Comparison of ENCODE assay signal across 8 mouse cellular contexts in the genomic region with DNA sequence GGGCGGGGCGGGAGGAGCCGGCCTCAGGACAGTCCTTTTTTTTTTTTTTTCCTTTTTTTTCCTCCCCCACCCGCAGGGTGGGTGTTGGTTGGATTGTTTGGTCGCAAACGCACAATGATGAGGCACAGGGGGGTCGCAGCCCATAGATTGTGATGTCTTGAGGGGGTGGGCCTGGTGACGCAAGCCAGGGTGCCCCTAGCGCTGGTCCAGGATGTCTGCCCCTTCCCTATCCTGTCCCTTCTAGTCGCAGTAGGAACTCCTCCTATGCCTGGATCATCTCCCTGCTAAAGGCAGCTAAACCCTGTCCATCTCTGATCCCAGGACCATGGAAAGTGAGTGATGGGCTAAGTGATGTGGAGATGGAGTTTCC. TPM values are rescaled to one million over a fixed set of nuclear protein-coding genes. Genes with fewer than 3 reads are reported as not detected.
DNase-seq lines count a peak whose midpoint lies in the region; ATAC-seq and TF ChIP-seq lines count a peak whose summit lies in the region.

No protein-coding gene starts in this region.

- TF ChIP-seq CTCF in left cerebral cortex, adult 2 months (IDR thresholded peaks at IDR 0.05): no peak; the same call in 1 of the 2 replicates

- 1% methylated on average over 6 of the region's 10 CpGs for WGBS in embryonic facial prominence, embryonic 14.5 days
- WGBS in limb, embryonic 10.5 days: 1% methylated on average over 9 of the region's 10 CpGs
- under 1% methylated on average over 7 of the region's 10 CpGs for WGBS in neural tube, embryonic 15.5 days

- no peaks in the 10 kb centered on the region for H3K36me3 ChIP-seq in embryonic facial prominence, embryonic 14.5 days (ENCODE audit: control insufficient read depth, insufficient read depth, low read length)
- peaks cover 2% of the 10 kb centered on the region; the same call in 1 of the 2 replicates for H3K36me3 ChIP-seq in limb, embryonic 10.5 days
- no peaks in the 10 kb centered on the region for H3K36me3 ChIP-seq in neural tube, embryonic 15.5 days

- H3K9ac ChIP-seq in embryonic facial prominence, embryonic 14.5 days (ENCODE audit: low read depth, low read length): peak overlapping the region; percentile 85
- peak overlapping the region; percentile 88 for H3K9ac ChIP-seq in neural tube, embryonic 15.5 days (replicated peaks)

- no peaks in the 10 kb centered on the region for H3K27me3 ChIP-seq in embryonic facial prominence, embryonic 14.5 days (replicated peaks; ENCODE audit: control insufficient read depth, insufficient read depth, low read length)
- 0 out of 2 replicates have a peak, but pooled peaks cover 3% of the 10 kb centered on the region for H3K27me3 ChIP-seq in limb, embryonic 10.5 days (ENCODE audit: low read depth, poor library complexity, severe bottlenecking)
- 0 out of 2 replicates have a peak, but pooled peaks cover 2% of the 10 kb centered on the region for H3K27me3 ChIP-seq in neural tube, embryonic 15.5 days (replicated peaks)

- H3K4me3 ChIP-seq in left cerebral cortex, adult 2 months: peak overlapping the region; percentile 54
- H3K4me3 ChIP-seq in embryonic facial prominence, embryonic 14.5 days (ENCODE audit: low read depth, low read length): peak overlapping the region; percentile 74
- peak overlapping the region; percentile 69 for H3K4me3 ChIP-seq in limb, embryonic 10.5 days
- peak overlapping the region; percentile 79 for H3K4me3 ChIP-seq in neural tube, embryonic 15.5 days (replicated peaks)

- no peak for DNase-seq in left cerebral cortex, adult 2 months (ENCODE audit: extremely low spot score in 1 of 2, low spot score in 2 of 2)
- DNase-seq in left cerebral cortex, postnatal 25 days (ENCODE audit: low spot score in 2 of 2): no peak
- DNase-seq in embryonic facial prominence, embryonic 14.5 days (ENCODE audit: low spot score): no peak
- peak; percentile 57 for DNase-seq in limb, embryonic 10.5 days (ENCODE audit: low spot score)
- DNase-seq in adrenal gland, postnatal 14 days: no peak
- no peak for DNase-seq in left cerebral cortex, postnatal 4 days
- DNase-seq in frontal cortex, postnatal 25 days (ENCODE audit: low spot score in 2 of 2): no peak

- H3K27ac ChIP-seq in left cerebral cortex, adult 2 months: peak overlapping the region; percentile 86
- peak overlapping the region; percentile 58; the same call in 1 of the 2 replicates for H3K27ac ChIP-seq in embryonic facial prominence, embryonic 14.5 days (replicated peaks; ENCODE audit: low read depth, low read length)
- peak overlapping the region; percentile 91 for H3K27ac ChIP-seq in limb, embryonic 10.5 days
- peak overlapping the region; percentile 33; the same call in 1 of the 2 replicates for H3K27ac ChIP-seq in neural tube, embryonic 15.5 days (replicated peaks)

- peaks cover 7% of the 10 kb centered on the region; the same call in 1 of the 2 replicates for H3K4me1 ChIP-seq in embryonic facial prominence, embryonic 14.5 days (ENCODE audit: control insufficient read depth, insufficient read depth, low read length)
- H3K4me1 ChIP-seq in limb, embryonic 10.5 days: peaks cover 35% of the 10 kb centered on the region
- peaks cover 15% of the 10 kb centered on the region for H3K4me1 ChIP-seq in neural tube, embryonic 15.5 days

- peak; percentile 55; the same call in 1 of the 2 replicates for ATAC-seq in embryonic facial prominence, embryonic 14.5 days (ENCODE audit: low read depth)
- ATAC-seq in neural tube, embryonic 15.5 days (ENCODE audit: low FRiP score): peak; percentile 74

- intact Hi-C loops in left cerebral cortex, adult 2 months (cut with DNase I): no loop called here
- intact Hi-C loops in left cerebral cortex, postnatal 25 days (cut with DNase I): loop anchor here (2.0 kb wide), 1 partner anchor 48 kb away; no protein-coding TSS in a partner anchor
- intact Hi-C loops in left cerebral cortex, postnatal 4 days (cut with DNase I): no loop called here

- no peaks in the 10 kb centered on the region for H3K9me3 ChIP-seq in embryonic facial prominence, embryonic 14.5 days (ENCODE audit: control insufficient read depth, low read length)
- no peaks in the 10 kb centered on the region; the same call in 1 of the 2 replicates for H3K9me3 ChIP-seq in limb, embryonic 10.5 days (replicated peaks)
- no peaks in the 10 kb centered on the region for H3K9me3 ChIP-seq in neural tube, embryonic 15.5 days (replicated peaks)

- peak overlapping the region; percentile 92 for H3K4me2 ChIP-seq in embryonic facial prominence, embryonic 14.5 days (ENCODE audit: low read depth, low read length)
- H3K4me2 ChIP-seq in neural tube, embryonic 15.5 days: peak overlapping the region; percentile 94

RNA-seq across cellular contexts. Expression of a gene that starts 0.3 kb away (rescaled TPM):
- 10 to 100 TPM; 43.1 to 51.7 TPM for total RNA-seq in left cerebral cortex, adult 2 months (2021)
- 10 to 100 TPM; 41.3 to 43.0 TPM for total RNA-seq in left cerebral cortex, postnatal 25 days (2021)
- polyA plus RNA-seq in embryonic facial prominence, embryonic 14.5 days (2014; fragmentation: Nextera tagmentation; extraction: Ambion mirVana): 2.4 and 3.2 TPM in 2 replicates
- 2.0 and 3.0 TPM in 2 replicates for polyA plus RNA-seq in limb, embryonic 10.5 days (2016; fragmentation: Nextera tagmentation; extraction: Ambion mirVana)
- polyA plus RNA-seq in neural tube, embryonic 15.5 days (2015; fragmentation: Nextera tagmentation; extraction: Ambion mirVana): 1.3 and 1.6 TPM in 2 replicates
- total RNA-seq in adrenal gland, postnatal 14 days (2021): 7.5 and 14.3 TPM in 2 replicates
- 10 to 100 TPM in 1 of 2 experiments, 1 to 10 TPM in 1; 8.3 to 10.1 TPM for total RNA-seq in left cerebral cortex, postnatal 4 days (2021)

Comparison
In these comparisons a context has a peak if more than half of its experiments do, and no peak if none do; other contexts are left out.
1. H3K27ac ChIP-seq: peak in every context shown above with its lines; median percentile 91 in limb, embryonic 10.5 days; 86 in left cerebral cortex, adult 2 months; 58 in embryonic facial prominence, embryonic 14.5 days; 33 in neural tube, embryonic 15.5 days.